9 mouse cellular contexts compared by ENCODE assay signal in the genomic region with DNA sequence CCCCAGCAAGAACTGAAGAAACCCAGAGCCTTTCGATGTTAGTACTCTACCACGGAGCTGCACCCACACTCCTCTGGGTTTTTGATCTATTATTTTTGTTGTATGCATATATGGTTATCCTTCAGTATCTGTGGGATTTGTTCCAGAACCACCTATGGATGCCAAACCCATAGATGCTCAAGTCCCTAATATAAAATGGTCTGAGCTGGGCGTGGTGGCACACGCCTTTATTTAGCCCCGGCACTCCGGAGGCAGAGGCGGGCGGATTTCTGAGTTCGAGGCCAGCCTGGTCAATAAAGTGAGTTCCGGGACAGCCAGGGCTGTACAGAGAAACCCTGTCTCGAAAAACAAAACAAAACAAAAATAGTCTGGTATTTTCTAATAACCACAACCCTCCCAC. TPM values are rescaled to one million over a fixed set of nuclear protein-coding genes. Genes with fewer than 3 reads are reported as not detected.
DNase-seq lines count a peak whose midpoint lies in the region; ATAC-seq and TF ChIP-seq lines count a peak whose summit lies in the region.
"Had no signal": no experiment of that assay in that cellular context is flagged by ENCODE, and none has a peak within 500 bp of the region (broad histone marks: within the 10 kb centered on the region; RNA-seq: fewer than 3 reads in every experiment).

No protein-coding gene starts in this region.

- H3K27me3 ChIP-seq in heart, embryonic 16.5 days (ENCODE audit: control insufficient read depth, insufficient read depth, low read length), result no peaks in the 10 kb centered on the region
- H3K27me3 ChIP-seq in intestine, embryonic 14.5 days (replicated peaks; ENCODE audit: control insufficient read depth, insufficient read depth, low read length), result no peaks in the 10 kb centered on the region
- H3K27me3 ChIP-seq in midbrain, embryonic 16.5 days (ENCODE audit: control insufficient read depth, insufficient read depth, low read depth, low read length), result no peaks in the 10 kb centered on the region
- H3K27me3 ChIP-seq: Patski had no signal

- no peak for ATAC-seq in heart, embryonic 16.5 days (replicated peaks; ENCODE audit: extremely low read depth, insufficient read depth, low FRiP score)
- peak; percentile 14 for ATAC-seq in intestine, embryonic 14.5 days (replicated peaks; ENCODE audit: low FRiP score, low TSS enrichment, low read depth)
- peak; percentile 14; the same call in 1 of the 2 replicates for ATAC-seq in midbrain, embryonic 16.5 days

- peaks cover 40% of the 10 kb centered on the region for H3K36me3 ChIP-seq in heart, embryonic 16.5 days (ENCODE audit: control insufficient read depth, insufficient read depth)
- H3K36me3 ChIP-seq in intestine, embryonic 14.5 days (ENCODE audit: control insufficient read depth, insufficient read depth, low read length), result peaks cover 50% of the 10 kb centered on the region
- peaks cover 28% of the 10 kb centered on the region for H3K36me3 ChIP-seq in midbrain, embryonic 16.5 days (ENCODE audit: control insufficient read depth, insufficient read depth, low read length)

- 52% methylated on average over 11 of the region's 11 CpGs for whole genome bisulfite sequencing in heart, embryonic 16.5 days
- 51% methylated on average over 11 of the region's 11 CpGs for WGBS in intestine, embryonic 14.5 days
- 63% methylated on average over 11 of the region's 11 CpGs for WGBS in midbrain, embryonic 16.5 days

- peak overlapping the region; percentile 77 for H3K9ac ChIP-seq in heart, embryonic 16.5 days (ENCODE audit: low read length)
- peak overlapping the region; percentile 50 for H3K9ac ChIP-seq in intestine, embryonic 14.5 days (ENCODE audit: low read length)
- peak overlapping the region; percentile 63 for H3K9ac ChIP-seq in midbrain, embryonic 16.5 days (ENCODE audit: low read depth, low read length)

- no peaks in the 10 kb centered on the region for H3K9me3 ChIP-seq in heart, embryonic 16.5 days (replicated peaks; ENCODE audit: control insufficient read depth, low read length)
- no peaks in the 10 kb centered on the region for H3K9me3 ChIP-seq in intestine, embryonic 14.5 days (ENCODE audit: control insufficient read depth, low read length)
- H3K9me3 ChIP-seq in midbrain, embryonic 16.5 days (replicated peaks; ENCODE audit: control insufficient read depth, low read length, poor library complexity, severe bottlenecking), result no peaks in the 10 kb centered on the region

- TF ChIP-seq POLR2A in cortical plate, adult 2 months (IDR thresholded peaks at IDR 0.05; ENCODE audit: extremely low read depth, insufficient read depth, low read length), result no peak

- peak overlapping the region; percentile 85 for H3K27ac ChIP-seq in heart, embryonic 16.5 days (ENCODE audit: low read length)
- H3K27ac ChIP-seq in cortical plate, adult 2 months (ENCODE audit: insufficient read depth, low read length), result no peak overlapping the region
- peak overlapping the region; percentile 62 for H3K27ac ChIP-seq in intestine, embryonic 14.5 days (ENCODE audit: low read depth)
- H3K27ac ChIP-seq in midbrain, embryonic 16.5 days (ENCODE audit: low read length), result peak overlapping the region; percentile 82

- no peak for TF ChIP-seq CTCF in cortical plate, adult 2 months (IDR thresholded peaks at IDR 0.05; ENCODE audit: extremely low read depth, insufficient read depth, low read length)

- H3K4me1 ChIP-seq in heart, embryonic 16.5 days (ENCODE audit: control insufficient read depth, insufficient read depth, low read length), result peaks cover 15% of the 10 kb centered on the region
- peaks cover 7% of the 10 kb centered on the region for H3K4me1 ChIP-seq in cortical plate, adult 2 months (ENCODE audit: control insufficient read depth, insufficient read depth, low read length)
- peaks cover 12% of the 10 kb centered on the region; the same call in 1 of the 2 replicates for H3K4me1 ChIP-seq in intestine, embryonic 14.5 days (replicated peaks; ENCODE audit: control insufficient read depth, insufficient read depth, low read length)
- H3K4me1 ChIP-seq in midbrain, embryonic 16.5 days (ENCODE audit: control insufficient read depth, insufficient read depth, low read length), result peaks cover 16% of the 10 kb centered on the region

- H3K4me2 ChIP-seq in heart, embryonic 16.5 days (ENCODE audit: low read depth, low read length), result peak overlapping the region; percentile 67
- peak overlapping the region; percentile 50 for H3K4me2 ChIP-seq in intestine, embryonic 14.5 days (ENCODE audit: low read length)
- peak overlapping the region; percentile 73 for H3K4me2 ChIP-seq in midbrain, embryonic 16.5 days (ENCODE audit: low read length)

- no peak for DNase-seq in heart, adult 11 months
- DNase-seq in intestine, embryonic 14.5 days (ENCODE audit: low spot score), result no peak
- DNase-seq in adrenal gland, postnatal 25 days, result no peak
- DNase-seq in right cerebral cortex, adult 18-20 months, result no peak
- DNase-seq in adrenal gland, postnatal 36 days, result no peak

- peak overlapping the region; percentile 52 for H3K4me3 ChIP-seq in heart, embryonic 16.5 days (ENCODE audit: low read length)
- H3K4me3 ChIP-seq in cortical plate, adult 2 months (ENCODE audit: insufficient read depth, low read length), result peak overlapping the region; percentile 65; the same call in 1 of the 2 replicates
- H3K4me3 ChIP-seq in intestine, embryonic 14.5 days (ENCODE audit: low read depth, low read length), result peak overlapping the region; percentile 99
- H3K4me3 ChIP-seq in midbrain, embryonic 16.5 days (ENCODE audit: low read depth, low read length), result peak overlapping the region; percentile 100

RNA-seq across cellular contexts. Expression of a gene that starts 0.6 kb away (rescaled TPM):
- 839 and 856 TPM in 2 replicates for polyA plus RNA-seq in heart, embryonic 16.5 days (2015; fragmentation: Nextera tagmentation; extraction: Ambion mirVana)
- polyA plus RNA-seq in cortical plate, adult 2 months (2012; rRNA removed), result 945 and 968 TPM in 2 replicates
- 2,190 and 2,220 TPM in 2 replicates for polyA plus RNA-seq in intestine, embryonic 14.5 days (2014; fragmentation: Nextera tagmentation; extraction: Ambion mirVana)
- polyA plus RNA-seq in midbrain, embryonic 16.5 days (2015; fragmentation: Nextera tagmentation; extraction: Ambion mirVana), result 846 and 879 TPM in 2 replicates
- 585 and 720 TPM in 2 replicates for total RNA-seq in adrenal gland, postnatal 25 days (2021)
- total RNA-seq in adrenal gland, postnatal 36 days (2021), result 100 to 1,000 TPM; 746 to 780 TPM

RNA-seq across cellular contexts. Expression of a gene that starts 16.7 kb away (rescaled TPM):
- 21.9 and 23.0 TPM in 2 replicates for polyA plus RNA-seq in heart, embryonic 16.5 days (2015; fragmentation: Nextera tagmentation; extraction: Ambion mirVana)
- 22.8 and 23.3 TPM in 2 replicates for polyA plus RNA-seq in cortical plate, adult 2 months (2012; rRNA removed)
- polyA plus RNA-seq in intestine, embryonic 14.5 days (2014; fragmentation: Nextera tagmentation; extraction: Ambion mirVana), result 25.8 and 28.1 TPM in 2 replicates
- polyA plus RNA-seq in midbrain, embryonic 16.5 days (2015; fragmentation: Nextera tagmentation; extraction: Ambion mirVana), result 38.0 and 43.6 TPM in 2 replicates
- total RNA-seq in adrenal gland, postnatal 25 days (2021), result 28.7 and 37.0 TPM in 2 replicates
- total RNA-seq in adrenal gland, postnatal 36 days (2021), result 10 to 100 TPM; 23.4 to 23.8 TPM

RNA-seq across cellular contexts. Expression of a gene that starts 22.6 kb away (rescaled TPM):
- polyA plus RNA-seq in heart, embryonic 16.5 days (2015; fragmentation: Nextera tagmentation; extraction: Ambion mirVana), result 0.07 TPM in 1 of 2 replicates, not detected in the other
- 1,050 and 1,403 TPM in 2 replicates for polyA plus RNA-seq in cortical plate, adult 2 months (2012; rRNA removed)
- polyA plus RNA-seq in intestine, embryonic 14.5 days (2014; fragmentation: Nextera tagmentation; extraction: Ambion mirVana), result not detected in 2 replicates
- 0.10 TPM in 1 of 2 replicates, not detected in the other for polyA plus RNA-seq in midbrain, embryonic 16.5 days (2015; fragmentation: Nextera tagmentation; extraction: Ambion mirVana)
- total RNA-seq in adrenal gland, postnatal 25 days (2021), result 0.27 TPM in 1 of 2 replicates, not detected in the other
- under 1 TPM in 1 of 2 experiments, not detected in 1; 0.10 TPM for total RNA-seq in adrenal gland, postnatal 36 days (2021)
- polyA plus RNA-seq: Patski had no signal

RNA-seq across cellular contexts. Expression of a gene that starts 35.0 kb away (rescaled TPM):
- 1.2 and 4.4 TPM in 2 replicates for polyA plus RNA-seq in heart, embryonic 16.5 days (2015; fragmentation: Nextera tagmentation; extraction: Ambion mirVana)
- polyA plus RNA-seq in cortical plate, adult 2 months (2012; rRNA removed), result 0.08 TPM in 1 of 2 replicates, not detected in the other
- polyA plus RNA-seq in intestine, embryonic 14.5 days (2014; fragmentation: Nextera tagmentation; extraction: Ambion mirVana), result 0.26 and 0.41 TPM in 2 replicates
- not detected in 2 replicates for polyA plus RNA-seq in midbrain, embryonic 16.5 days (2015; fragmentation: Nextera tagmentation; extraction: Ambion mirVana)
- not detected in 2 replicates for total RNA-seq in adrenal gland, postnatal 25 days (2021)
- not detected for total RNA-seq in adrenal gland, postnatal 36 days (2021)
- polyA plus RNA-seq: Patski had no signal

RNA-seq across cellular contexts. Expression of a gene that starts 57.2 kb away (rescaled TPM):
- polyA plus RNA-seq in heart, embryonic 16.5 days (2015; fragmentation: Nextera tagmentation; extraction: Ambion mirVana), result 6.1 and 6.2 TPM in 2 replicates
- 38.2 and 40.9 TPM in 2 replicates for polyA plus RNA-seq in cortical plate, adult 2 months (2012; rRNA removed)
- 7.6 and 10.2 TPM in 2 replicates for polyA plus RNA-seq in intestine, embryonic 14.5 days (2014; fragmentation: Nextera tagmentation; extraction: Ambion mirVana)
- 7.6 and 8.0 TPM in 2 replicates for polyA plus RNA-seq in midbrain, embryonic 16.5 days (2015; fragmentation: Nextera tagmentation; extraction: Ambion mirVana)
- 4.3 and 5.9 TPM in 2 replicates for total RNA-seq in adrenal gland, postnatal 25 days (2021)
- 1 to 10 TPM; 3.4 to 6.8 TPM for total RNA-seq in adrenal gland, postnatal 36 days (2021)
- polyA plus RNA-seq: Patski had no signal

Comparison
In these comparisons a context has a peak if more than half of its experiments do, and no peak if none do; other contexts are left out.
1. RNA of a gene that starts 22.6 kb away (polyA plus RNA-seq): 1,050 to 1,403 TPM in cortical plate, adult 2 months; 0.10 TPM in midbrain, embryonic 16.5 days, 0.07 TPM in heart, embryonic 16.5 days and not detected in intestine, embryonic 14.5 days; every median in the first group is over 100 times any median in the second.
2. Peak in every context shown above with its lines, with median percentiles within 50 percentile points of each other: H3K4me2 ChIP-seq, H3K4me3 ChIP-seq and H3K9ac ChIP-seq.